Mouse (Mus musculus) thymus, postnatal 14 days (tissue): ENCODE data around the gene Inpp5f.

Source experiments
- DNase-seq: peaks from one replicate; pipeline ENCODE4 v3.0.0; 2021

Gene Inpp5f

GRCm38 (mm10) chr7:128744684-128745485 lies 133.8 kb downstream of the Inpp5f start, which contains the start of gene Sec23ip:
TSS of gene Sec23ip (plus strand) at chr7:128744943.
- DNase-seq: peak; percentile 97
